8 mouse cellular contexts compared by ENCODE assay signal in genomic region chr4:132210325-132210724, GRCm38 (mm10). TPM values are rescaled to one million over a fixed set of nuclear protein-coding genes. Genes with fewer than 3 reads are reported as not detected.
A peak's percentile ranks its signal among the peaks of the same experiment; 100 is the strongest.
DNase-seq lines count a peak whose midpoint lies in the region; ATAC-seq and TF ChIP-seq lines count a peak whose summit lies in the region.

No protein-coding gene starts in this region.

- no peak for DNase-seq in heart, adult 18-20 months
- DNase-seq in liver, postnatal 0 days, result no peak
- no peak for DNase-seq in right cerebral cortex, postnatal 36 days (ENCODE audit: low spot score in 2 of 2)
- no peak for DNase-seq in adrenal gland, adult 18-20 months (ENCODE audit: low spot score in 2 of 2)
- no peak for DNase-seq in T-cell, adult 2 months (ENCODE audit: low spot score)

- 45% methylated on average over 2 of the region's 2 CpGs for WGBS in heart, embryonic 12.5 days
- WGBS in forebrain, embryonic 16.5 days, result 17% methylated on average over 2 of the region's 2 CpGs
- WGBS in liver, postnatal 0 days (ENCODE audit: insufficient replicate concordance), result 24% methylated on average over 2 of the region's 2 CpGs

- TF ChIP-seq POLR2A in ES-Bruce4 (IDR thresholded peaks at IDR 0.05; ENCODE audit: insufficient read depth, low read length), result no peak

- H3K9ac ChIP-seq in heart, embryonic 12.5 days, result peak overlapping the region; percentile 99
- peak overlapping the region; percentile 99 for H3K9ac ChIP-seq in ES-Bruce4 (ENCODE audit: low read depth, poor library complexity, severe bottlenecking)
- peak overlapping the region; percentile 99 for H3K9ac ChIP-seq in forebrain, embryonic 16.5 days (replicated peaks; ENCODE audit: low read depth, low read length)
- peak overlapping the region; percentile 100 for H3K9ac ChIP-seq in liver, postnatal 0 days (replicated peaks)

- no peaks in the 10 kb centered on the region for H3K9me3 ChIP-seq in heart, embryonic 12.5 days (replicated peaks)
- H3K9me3 ChIP-seq in ES-Bruce4 (replicated peaks; ENCODE audit: control insufficient read depth, insufficient read depth, low read length, poor library complexity, severe bottlenecking), result no peaks in the 10 kb centered on the region
- no peaks in the 10 kb centered on the region for H3K9me3 ChIP-seq in forebrain, embryonic 16.5 days (ENCODE audit: control insufficient read depth, low read length)
- H3K9me3 ChIP-seq in liver, postnatal 0 days (ENCODE audit: low read length), result no peaks in the 10 kb centered on the region

- peaks cover 18% of the 10 kb centered on the region for H3K4me1 ChIP-seq in heart, embryonic 12.5 days (replicated peaks)
- peaks cover 3% of the 10 kb centered on the region for H3K4me1 ChIP-seq in ES-Bruce4 (ENCODE audit: control insufficient read depth, insufficient read depth, low read length)
- peaks cover 21% of the 10 kb centered on the region for H3K4me1 ChIP-seq in forebrain, embryonic 16.5 days (replicated peaks; ENCODE audit: control insufficient read depth, insufficient read depth, low read length)
- H3K4me1 ChIP-seq in liver, postnatal 0 days (ENCODE audit: insufficient read depth), result peaks cover 44% of the 10 kb centered on the region

- peak overlapping the region; percentile 90 for H3K4me2 ChIP-seq in heart, embryonic 12.5 days
- peak overlapping the region; percentile 96 for H3K4me2 ChIP-seq in forebrain, embryonic 16.5 days (ENCODE audit: low read length)
- peak overlapping the region; percentile 90 for H3K4me2 ChIP-seq in liver, postnatal 0 days (ENCODE audit: low read depth, low read length)

- no peak for TF ChIP-seq CTCF in ES-Bruce4 (IDR thresholded peaks at IDR 0.05; ENCODE audit: low read depth, low read length)
- no peak for TF ChIP-seq CTCF in liver, postnatal 0 days (IDR thresholded peaks at IDR 0.05; ENCODE audit: low read depth)

- H3K4me3 ChIP-seq in heart, embryonic 12.5 days, result peak overlapping the region; percentile 96
- H3K4me3 ChIP-seq in ES-Bruce4 (ENCODE audit: low read depth, low read length), result peak overlapping the region; percentile 92
- peak overlapping the region; percentile 100 for H3K4me3 ChIP-seq in forebrain, embryonic 16.5 days (replicated peaks; ENCODE audit: low read length)
- peak overlapping the region; percentile 100 for H3K4me3 ChIP-seq in liver, postnatal 0 days (ENCODE audit: low read depth, low read length)

- peaks cover 40% of the 10 kb centered on the region for H3K36me3 ChIP-seq in heart, embryonic 12.5 days
- H3K36me3 ChIP-seq in ES-Bruce4 (ENCODE audit: control insufficient read depth, insufficient read depth, low read length, poor library complexity, severe bottlenecking), result peaks cover 44% of the 10 kb centered on the region
- H3K36me3 ChIP-seq in forebrain, embryonic 16.5 days (ENCODE audit: control insufficient read depth, insufficient read depth), result peaks cover 13% of the 10 kb centered on the region; the same call in 1 of the 2 replicates
- peaks cover 33% of the 10 kb centered on the region for H3K36me3 ChIP-seq in liver, postnatal 0 days (replicated peaks; ENCODE audit: insufficient read depth, low read length)

- no peak overlapping the region for H3K27ac ChIP-seq in heart, embryonic 12.5 days (ENCODE audit: poor library complexity, severe bottlenecking)
- H3K27ac ChIP-seq in ES-Bruce4 (ENCODE audit: insufficient read depth, low read length), result peak overlapping the region; percentile 60; the same call in 1 of the 2 replicates
- H3K27ac ChIP-seq in forebrain, embryonic 16.5 days (ENCODE audit: low read length), result no peak overlapping the region
- H3K27ac ChIP-seq in liver, postnatal 0 days (ENCODE audit: low read depth), result peak overlapping the region; percentile 98; the same call in 1 of the 2 replicates

- TF ChIP-seq EP300 in ES-Bruce4 (IDR thresholded peaks at IDR 0.05; ENCODE audit: insufficient read depth, low read depth, low read length), result no peak
- TF ChIP-seq EP300 in liver, postnatal 0 days (IDR thresholded peaks at IDR 0.05; ENCODE audit: low read depth), result no peak

- ATAC-seq in heart, embryonic 12.5 days (ENCODE audit: insufficient number of reproducible peaks, low FRiP score), result no peak
- ATAC-seq in forebrain, embryonic 16.5 days, result no peak
- ATAC-seq in liver, postnatal 0 days, result no peak

- H3K27me3 ChIP-seq in heart, embryonic 12.5 days (replicated peaks), result no peaks in the 10 kb centered on the region
- no peaks in the 10 kb centered on the region for H3K27me3 ChIP-seq in ES-Bruce4 (ENCODE audit: control insufficient read depth, insufficient read depth, low read length, poor library complexity, severe bottlenecking)
- no peaks in the 10 kb centered on the region for H3K27me3 ChIP-seq in forebrain, embryonic 16.5 days (replicated peaks; ENCODE audit: control insufficient read depth, insufficient read depth, low read length)
- no peaks in the 10 kb centered on the region for H3K27me3 ChIP-seq in liver, postnatal 0 days (ENCODE audit: insufficient read depth, low read length)

RNA-seq across cellular contexts. Expression of gene Ythdf2, which starts 1.8 kb away (rescaled TPM):
- polyA plus RNA-seq in heart, embryonic 12.5 days (2016; fragmentation: Nextera tagmentation; extraction: Ambion mirVana), result 77.1 and 80.1 TPM in 2 replicates
- total RNA-seq in heart, adult 18-20 months (2021), result 10 to 100 TPM; 26.7 to 30.8 TPM
- 88.7 and 91.1 TPM in 2 replicates for polyA plus RNA-seq in ES-Bruce4 (2011; ENCODE audit: insufficient read depth, insufficient read length, low read depth, missing spikeins)
- 154 and 171 TPM in 2 replicates for polyA plus RNA-seq in forebrain, embryonic 16.5 days (2015; fragmentation: Nextera tagmentation; extraction: Ambion mirVana)
- polyA plus RNA-seq in liver, postnatal 0 days (2015; fragmentation: Nextera tagmentation; extraction: Ambion mirVana), result 26.9 and 27.6 TPM in 2 replicates
- 10 to 100 TPM; 55.7 to 60.1 TPM for total RNA-seq in adrenal gland, adult 18-20 months (2021)

RNA-seq across cellular contexts. Expression of gene Gmeb1, which starts 51.1 kb away (rescaled TPM):
- 26.3 and 27.3 TPM in 2 replicates for polyA plus RNA-seq in heart, embryonic 12.5 days (2016; fragmentation: Nextera tagmentation; extraction: Ambion mirVana)
- total RNA-seq in heart, adult 18-20 months (2021), result 1 to 10 TPM; 9.1 to 9.4 TPM
- 23.8 and 25.9 TPM in 2 replicates for polyA plus RNA-seq in ES-Bruce4 (2011; ENCODE audit: insufficient read depth, insufficient read length, low read depth, missing spikeins)
- 44.3 and 55.3 TPM in 2 replicates for polyA plus RNA-seq in forebrain, embryonic 16.5 days (2015; fragmentation: Nextera tagmentation; extraction: Ambion mirVana)
- 6.9 and 8.9 TPM in 2 replicates for polyA plus RNA-seq in liver, postnatal 0 days (2015; fragmentation: Nextera tagmentation; extraction: Ambion mirVana)
- total RNA-seq in adrenal gland, adult 18-20 months (2021), result 10 to 100 TPM; 15.7 to 18.0 TPM

Comparison
In these comparisons a context has a peak if more than half of its experiments do, and no peak if none do; other contexts are left out.
1. H3K27ac ChIP-seq: peak in ES-Bruce4 (single experiment) and liver, postnatal 0 days (single experiment); none in heart, embryonic 12.5 days (single experiment) and forebrain, embryonic 16.5 days (single experiment).
2. Peak in every context shown above with its lines, with median percentiles within 50 percentile points of each other: H3K4me2 ChIP-seq, H3K4me3 ChIP-seq and H3K9ac ChIP-seq.